Mouse (Mus musculus) left cerebral cortex, postnatal 25 days (tissue): ENCODE results near the gene M1ap. TPM values are rescaled to one million over a fixed set of nuclear protein-coding genes. Genes with fewer than 3 reads are reported as not detected.

ENCODE experiments used
- DNase-seq, 2 experiments: peaks; one replicate each; pipeline ENCODE4 v3.0.0; 2022; ENCODE audit warnings: low spot score in 2 of 2, mixed read lengths in 1 of 2
- intact Hi-C: fragments of 180-260 bp; cut with DNase I; formaldehyde crosslinking; loops from one replicate; pipeline ENCODE4 v1.15.1; 2025
- total RNA-seq, 2 experiments: library from RNA; stranded (reverse); gene quantifications; 2 replicates each; pipeline ENCODE4 v1.2.3; 2021

M1ap gene
- total RNA-seq, 2 experiments from 2014 or later, result not detected

GRCm38 (mm10) chr6:82926528-82926927 lies 20.2 kb upstream of the M1ap start:
- no peak for DNase-seq

GRCm38 (mm10) chr6:82927617-82928016 lies 19.1 kb upstream of the M1ap start:
- intact Hi-C loops, result no loop called here
- DNase-seq, result no peak

More at GRCm38 (mm10) chr6:82926528-82926927, 20.2 kb upstream of the M1ap start:
- intact Hi-C loops, result no loop called here

GRCm38 (mm10) chr6:82934616-82935230 lies 12.0 kb upstream of the M1ap start:
- no peak for DNase-seq
- intact Hi-C loops, result no loop called here

- intact Hi-C loops, result no loop called here
- DNase-seq, result peak; percentile 78 to 95
Measured at GRCm38 (mm10) chr6:82939167-82939912, 7.4 kb upstream of the M1ap start, which contains the start of gene Sema4f. TSS of gene Sema4f (minus strand) at chr6:82939769.

- no peak for DNase-seq
- intact Hi-C loops, result no loop called here
Measured at GRCm38 (mm10) chr6:82940765-82941164, 5.9 kb upstream of the M1ap start.

- intact Hi-C loops, result no loop called here
- no peak for DNase-seq
Measured at GRCm38 (mm10) chr6:82945750-82946149, 952 bp upstream of the M1ap start.

- intact Hi-C loops, result no loop called here
Measured at GRCm38 (mm10) chr6:82956553-82957251, 10.0 kb downstream of the M1ap start.

GRCm38 (mm10) chr6:82961664-82962063 lies 15.0 kb downstream of the M1ap start:
- intact Hi-C loops, result no loop called here
- DNase-seq, result peak in 1 of 2 experiments; percentile 55

More at GRCm38 (mm10) chr6:82956553-82957251, 10.0 kb downstream of the M1ap start:
- DNase-seq, result no peak

- no peak for DNase-seq
- intact Hi-C loops, result loop anchor here (2.0 kb wide), 2 partner anchors 53 to 61 kb away; no protein-coding TSS in a partner anchor
Measured at GRCm38 (mm10) chr6:82969249-82970084, 22.8 kb downstream of the M1ap start.

GRCm38 (mm10) chr6:82971031-82971430 lies 24.3 kb downstream of the M1ap start:
- DNase-seq, result peak; percentile 63 to 82
- intact Hi-C loops, result loop anchor here (1.0 to 2.0 kb wide), 3 partner anchors 54 to 231 kb away; no protein-coding TSS in a partner anchor

- intact Hi-C loops, result no loop called here
- no peak for DNase-seq
Measured at GRCm38 (mm10) chr6:82987411-82987971, 40.8 kb downstream of the M1ap start.

GRCm38 (mm10) chr6:82993696-82994095 lies 47.0 kb downstream of the M1ap start:
- intact Hi-C loops, result no loop called here
- DNase-seq, result no peak

GRCm38 (mm10) chr6:82994372-82994771 lies 47.7 kb downstream of the M1ap start:
- DNase-seq, result no peak
- intact Hi-C loops, result no loop called here

- intact Hi-C loops, result loop anchor here (1.0 to 2.0 kb wide), 4 partner anchors 57 to 162 kb away; partner anchors contain the start of genes Aup1, Ccdc142 and Gm42688
Measured at GRCm38 (mm10) chr6:82996740-82997315, 50.1 kb downstream of the M1ap start.

GRCm38 (mm10) chr6:82997511-82998102 lies 50.9 kb downstream of the M1ap start:
- DNase-seq, result peak in 1 of 2 experiments; percentile 42
- intact Hi-C loops, result loop anchor here (1.0 to 2.0 kb wide), 2 partner anchors 57 to 161 kb away; partner anchors contain the start of gene Aup1

More at GRCm38 (mm10) chr6:82996740-82997315, 50.1 kb downstream of the M1ap start:
- peak; percentile 94 to 97 for DNase-seq

- intact Hi-C loops, result no loop called here
Measured at GRCm38 (mm10) chr6:82998326-82998725, 51.6 kb downstream of the M1ap start.

GRCm38 (mm10) chr6:82999986-83000385 lies 53.3 kb downstream of the M1ap start:
- intact Hi-C loops, result no loop called here
- no peak for DNase-seq

More at GRCm38 (mm10) chr6:82998326-82998725, 51.6 kb downstream of the M1ap start:
- DNase-seq, result no peak

GRCm38 (mm10) chr6:83003082-83003481 lies 56.4 kb downstream of the M1ap start:
- no peak for DNase-seq
- intact Hi-C loops, result no loop called here
